Mouse (Mus musculus): ENCODE data around the gene C130073F10Rik. TPM values are rescaled to one million over a fixed set of nuclear protein-coding genes. Genes with fewer than 3 reads are reported as not detected.

The C130073F10Rik gene
- polyA plus RNA-seq (2014; fragmentation: Illumina TruSeq; extraction: RNeasy Lipid Tissue Mini Kit (QIAGEN cat#74804); ENCODE audit: low read depth, low replicate concordance), result not detected

DNA sequence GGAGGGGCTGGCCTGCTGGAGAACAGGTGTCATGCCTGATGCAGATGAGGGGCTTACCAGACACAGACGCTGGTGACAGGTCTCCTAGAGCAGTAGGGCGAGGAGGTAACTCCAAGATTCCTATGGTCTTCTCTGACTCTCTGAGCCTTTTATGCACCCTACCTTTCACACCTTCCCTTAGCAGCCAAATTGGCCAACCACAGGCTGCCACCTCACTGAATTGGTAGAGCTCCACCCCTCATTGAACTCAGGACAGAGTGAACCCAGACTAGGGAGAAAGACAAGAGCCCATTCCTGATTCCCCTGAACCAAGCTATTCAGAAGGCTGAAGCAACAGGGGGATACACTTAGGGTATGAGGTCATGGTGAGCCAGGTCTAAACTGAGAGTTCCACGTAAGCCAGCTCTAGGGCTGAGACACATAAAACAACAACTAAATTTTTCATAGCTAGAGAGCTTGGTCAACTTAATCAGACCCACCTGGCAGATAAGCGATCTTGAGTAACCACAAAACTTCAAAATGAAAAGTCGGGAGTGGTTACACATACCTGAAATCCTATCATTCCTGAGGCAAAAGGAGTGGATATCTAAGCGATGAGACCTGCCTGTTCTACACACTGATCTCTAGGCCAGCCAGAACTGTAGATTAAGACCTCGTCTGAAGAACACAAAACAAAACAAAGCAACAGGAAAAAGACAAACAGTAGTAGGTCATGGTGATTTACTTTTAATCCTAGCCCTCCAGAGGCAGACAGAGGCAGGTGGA, at the start of gene C130073F10Rik:
TSS of gene C130073F10Rik (minus strand) at position 134 of the 765 bp plus-strand sequence.

DNA sequence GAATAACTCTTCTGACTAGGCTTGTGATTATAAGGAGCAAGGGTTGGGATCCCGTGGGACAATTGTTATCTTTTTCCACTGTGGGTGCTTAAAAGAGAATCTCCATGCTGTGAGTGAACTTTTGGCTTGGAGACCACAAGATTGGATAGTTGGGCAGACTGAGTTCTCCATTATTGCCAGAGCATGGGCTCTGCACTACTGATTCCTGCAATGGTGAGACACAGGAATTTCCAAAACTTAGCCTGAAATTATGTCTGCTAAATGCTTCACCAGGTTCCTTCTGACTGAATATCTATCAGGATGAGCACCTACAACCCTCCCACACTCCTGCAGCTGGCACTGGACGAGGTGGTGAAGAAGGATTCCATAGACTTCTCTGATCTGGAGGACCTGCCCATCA, 46.5 kb upstream of the C130073F10Rik start, which contains the start of gene Gm12794:
TSS of gene Gm12794 (plus strand) at position 301 of the 400 bp plus-strand sequence.

DNA sequence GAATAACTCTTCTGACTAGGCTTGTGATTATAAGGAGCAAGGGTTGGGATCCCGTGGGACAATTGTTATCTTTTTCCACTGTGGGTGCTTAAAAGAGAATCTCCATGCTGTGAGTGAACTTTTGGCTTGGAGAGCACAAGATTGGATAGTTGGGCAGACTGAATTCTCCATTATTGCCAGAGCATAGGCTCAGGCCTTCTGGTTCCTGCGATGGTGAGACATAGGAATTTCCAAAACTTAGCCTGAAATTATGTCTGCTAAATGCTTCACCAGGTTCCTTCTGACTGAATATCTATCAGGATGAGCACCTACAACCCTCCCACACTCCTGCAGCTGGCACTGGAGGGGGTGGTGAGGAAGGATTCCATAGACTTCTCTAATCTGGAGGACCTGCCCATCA, 15.2 kb upstream of the C130073F10Rik start, which contains the start of gene Gm12800:
TSS of gene Gm12800 (plus strand) at position 301 of the 400 bp plus-strand sequence.

DNA sequence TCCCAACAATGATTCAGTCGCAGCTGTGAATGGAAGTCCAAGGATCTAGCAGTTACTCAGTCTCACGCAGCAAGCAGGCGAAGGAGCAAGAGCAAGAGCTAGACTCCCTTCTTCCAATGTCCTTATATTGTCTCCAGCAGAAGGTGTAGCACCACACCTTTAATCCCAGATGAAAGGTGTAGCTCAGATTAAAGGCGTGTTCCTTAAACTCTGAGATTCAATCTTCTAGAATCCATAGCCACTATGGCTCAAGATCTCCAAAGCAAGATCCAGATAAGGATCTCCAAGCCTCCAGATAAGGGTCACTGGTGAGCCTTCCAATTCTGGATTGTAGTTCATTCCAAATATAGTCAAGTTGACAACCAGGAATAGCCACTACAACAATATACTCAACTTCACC, 49.7 kb downstream of the C130073F10Rik start, which contains the start of gene B020004J07Rik:
TSS of gene B020004J07Rik (minus strand) at position 101 of the 400 bp plus-strand sequence.

Other genes with a start within 250 kb of the C130073F10Rik start
- 93.5 TPM for gene Leprot, start 246.1 kb downstream of the C130073F10Rik start, polyA plus RNA-seq (2014; fragmentation: Illumina TruSeq; extraction: RNeasy Lipid Tissue Mini Kit (QIAGEN cat#74804); ENCODE audit: low read depth, low replicate concordance)
- 18.7 TPM for gene Lepr, start 176.4 kb downstream of the C130073F10Rik start, polyA plus RNA-seq (2014; fragmentation: Illumina TruSeq; extraction: RNeasy Lipid Tissue Mini Kit (QIAGEN cat#74804); ENCODE audit: low read depth, low replicate concordance)
- not detected for gene B020004J07Rik, start 49.8 kb downstream of the C130073F10Rik start, polyA plus RNA-seq (2014; fragmentation: Illumina TruSeq; extraction: RNeasy Lipid Tissue Mini Kit (QIAGEN cat#74804); ENCODE audit: low read depth, low replicate concordance)
- not detected for gene Gm12800, start 15.3 kb upstream of the C130073F10Rik start, polyA plus RNA-seq (2014; fragmentation: Illumina TruSeq; extraction: RNeasy Lipid Tissue Mini Kit (QIAGEN cat#74804); ENCODE audit: low read depth, low replicate concordance)
- gene Gm12794, start 46.6 kb upstream of the C130073F10Rik start, polyA plus RNA-seq (2014; fragmentation: Illumina TruSeq; extraction: RNeasy Lipid Tissue Mini Kit (QIAGEN cat#74804); ENCODE audit: low read depth, low replicate concordance), result not detected
- not detected for gene Gm12790, start 87.3 kb upstream of the C130073F10Rik start, polyA plus RNA-seq (2014; fragmentation: Illumina TruSeq; extraction: RNeasy Lipid Tissue Mini Kit (QIAGEN cat#74804); ENCODE audit: low read depth, low replicate concordance)
- gene Gm12789, start 92.8 kb upstream of the C130073F10Rik start, polyA plus RNA-seq (2014; fragmentation: Illumina TruSeq; extraction: RNeasy Lipid Tissue Mini Kit (QIAGEN cat#74804); ENCODE audit: low read depth, low replicate concordance), result not detected
- gene Pde4b, start 193.8 kb upstream of the C130073F10Rik start, polyA plus RNA-seq (2014; fragmentation: Illumina TruSeq; extraction: RNeasy Lipid Tissue Mini Kit (QIAGEN cat#74804); ENCODE audit: low read depth, low replicate concordance), result 4.4 TPM